Mouse (Mus musculus) adrenal gland, postnatal 0 days (tissue): ENCODE results near the gene Tbca. TPM values are rescaled to one million over a fixed set of nuclear protein-coding genes. Genes with fewer than 3 reads are reported as not detected.

ENCODE experiments used
- polyA plus RNA-seq: library from polyadenylated mRNA; unstranded; fragments of >200 nt; fragmentation: Nextera tagmentation; extraction: Ambion mirVana; gene quantifications from 2 replicates; pipeline ENCODE4 v1.2.1, GENCODE M21; 2015

Tbca gene
- 367 and 590 TPM in 2 replicates for polyA plus RNA-seq

DNA sequence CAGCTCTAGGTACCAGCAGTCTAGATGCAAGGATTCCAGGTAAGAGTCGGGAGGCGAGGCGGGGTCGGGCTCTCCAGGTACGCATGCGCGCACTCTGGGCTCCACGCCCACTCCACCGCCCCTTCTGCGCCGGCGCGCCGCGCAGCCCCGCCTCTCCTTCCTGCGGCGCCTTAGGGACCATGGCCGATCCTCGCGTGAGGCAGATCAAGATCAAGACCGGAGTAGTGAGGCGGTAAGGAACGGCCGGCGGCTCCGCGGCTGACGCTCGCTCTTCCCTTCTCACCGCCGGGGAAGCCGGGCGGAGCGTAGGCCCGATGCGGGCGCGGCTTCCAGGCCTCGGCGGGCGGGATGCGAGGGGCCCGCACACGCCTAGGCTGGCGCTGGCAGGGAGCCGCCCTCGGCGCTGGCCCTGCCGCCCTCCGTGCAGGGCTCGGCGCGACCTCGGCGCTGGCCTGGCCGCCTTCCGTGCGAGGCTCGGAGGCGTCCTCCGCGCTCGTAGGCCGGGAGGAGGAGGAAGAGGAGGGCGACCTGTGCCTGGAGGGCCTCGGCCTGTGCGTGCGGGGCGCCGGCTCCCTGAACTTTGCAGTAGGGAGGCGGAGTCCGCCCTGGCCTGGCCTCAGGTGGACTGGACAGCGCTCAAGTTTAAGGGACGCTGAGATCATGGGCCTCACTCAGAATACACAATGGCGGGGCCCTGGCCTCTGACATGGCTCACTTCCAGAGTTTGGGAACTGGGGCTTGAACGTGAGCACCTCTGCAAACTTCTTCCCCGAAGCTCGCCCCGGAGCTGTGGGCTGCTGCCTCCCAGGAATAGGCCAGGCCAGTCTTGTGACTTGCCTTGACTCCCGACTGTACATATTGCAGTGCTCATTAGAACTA, at the start of gene Tbca:
Gene Tbca, plus strand, starts transcription at position 140 of the 879 bp plus-strand sequence.

GRCm38 (mm10) chr13:94875396-94875880, 86.7 kb downstream of the Tbca start, which contains the start of gene Otp:
Otp (plus strand) TSS chr13:94875602.

Other genes with a start within 250 kb of the Tbca start
- gene Otp, start 86.7 kb downstream of the Tbca start, polyA plus RNA-seq = not detected in 2 replicates
- 22.1 and 23.1 TPM in 2 replicates for gene Wdr41, start 187.4 kb downstream of the Tbca start, polyA plus RNA-seq